Mouse (Mus musculus): ENCODE measurements around the gene Araf. TPM values are rescaled to one million over a fixed set of nuclear protein-coding genes. Genes with fewer than 3 reads are reported as not detected.

Araf gene
- polyA plus RNA-seq (2014; fragmentation: Nextera tagmentation; extraction: Ambion mirVana): 340 and 353 TPM in 2 replicates

DNA sequence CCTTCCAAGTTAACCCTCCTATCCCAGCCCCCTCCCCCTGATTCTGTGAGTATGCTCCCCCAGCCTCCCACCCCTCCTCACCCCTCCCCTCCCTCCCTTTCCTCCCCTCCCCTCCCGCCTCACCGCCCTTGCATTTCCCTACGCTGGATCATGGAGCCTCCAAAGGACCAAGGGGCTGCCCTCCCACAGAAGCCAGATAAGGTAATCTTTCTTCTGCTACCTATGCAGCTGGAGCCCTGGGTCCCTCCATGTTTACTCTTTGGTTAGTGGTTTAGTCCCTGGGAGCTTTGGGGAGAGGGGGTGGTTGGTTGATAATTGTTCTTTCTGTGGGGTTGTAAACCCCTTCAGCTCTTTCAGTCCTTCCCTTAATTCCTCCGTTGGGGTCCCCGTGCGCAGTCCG is at the start of gene Araf:
Araf (plus strand) TSS at position 134 of the 400 bp plus-strand sequence.
- Histone ChIP-seq H3K4me3 (replicated peaks; ENCODE audit: low read length) (peak within 1 kb of the TSS; percentile 42), H3K9me3 (ENCODE audit: control insufficient read depth, low read length) (no peaks in the 10 kb centered on the region), H3K36me3 (replicated peaks; ENCODE audit: control insufficient read depth, insufficient read depth) (no peaks in the 10 kb centered on the region), H3K4me1 (replicated peaks; ENCODE audit: control insufficient read depth, insufficient read depth, low read length) (no peaks in the 10 kb centered on the region), H3K27me3 (ENCODE audit: control insufficient read depth, insufficient read depth, low read length) (no peaks in the 10 kb centered on the region), H3K4me2 (replicated peaks) (peak within 1 kb of the TSS; percentile 54), H3K27ac (peak within 1 kb of the TSS; percentile 96), H3K9ac (peak within 1 kb of the TSS; percentile 77)
- WGBS: 20% methylated on average over 4 of the region's 7 CpGs
- peak; percentile 45 for ATAC-seq (ENCODE audit: low FRiP score)
- peak; percentile 27 for DNase-seq (ENCODE audit: low spot score)

DNA sequence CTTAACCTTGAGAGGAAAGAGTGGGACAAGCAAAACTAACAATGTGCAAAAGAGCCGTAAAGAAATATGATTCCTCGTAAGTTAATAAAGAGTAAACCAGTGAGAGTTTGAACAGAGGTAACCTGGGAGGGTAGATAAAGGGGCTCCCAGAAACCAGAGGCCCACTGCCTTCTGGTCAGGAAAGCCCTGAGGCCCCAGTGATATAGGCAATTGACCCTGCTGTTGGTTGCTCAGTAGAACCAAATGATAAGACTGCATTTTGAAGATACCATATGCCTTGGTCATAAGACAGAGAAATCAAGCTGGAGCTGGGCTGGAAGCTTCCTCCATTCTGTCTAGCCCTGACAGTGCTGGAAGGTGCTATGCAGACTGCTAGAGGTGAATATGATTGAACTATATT is 48.8 kb upstream of the Araf start:
- no peaks in the 10 kb centered on the region for H3K27me3 ChIP-seq (ENCODE audit: control insufficient read depth, insufficient read depth, low read length)
- no peak overlapping the region for H3K27ac ChIP-seq
- H3K4me2 ChIP-seq (replicated peaks): no peak overlapping the region
- DNase-seq (ENCODE audit: low spot score) (no peak), ATAC-seq (ENCODE audit: low FRiP score) (no peak)
- H3K36me3 ChIP-seq (replicated peaks; ENCODE audit: control insufficient read depth, insufficient read depth): no peaks in the 10 kb centered on the region
- H3K9ac ChIP-seq: no peak overlapping the region
- no peaks in the 10 kb centered on the region for H3K4me1 ChIP-seq (replicated peaks; ENCODE audit: control insufficient read depth, insufficient read depth, low read length)
- no peak overlapping the region for H3K4me3 ChIP-seq (replicated peaks; ENCODE audit: low read length)
- WGBS: 90% methylated on average over 2 of the region's 2 CpGs
- no peaks in the 10 kb centered on the region for H3K9me3 ChIP-seq (ENCODE audit: control insufficient read depth, low read length)

DNA sequence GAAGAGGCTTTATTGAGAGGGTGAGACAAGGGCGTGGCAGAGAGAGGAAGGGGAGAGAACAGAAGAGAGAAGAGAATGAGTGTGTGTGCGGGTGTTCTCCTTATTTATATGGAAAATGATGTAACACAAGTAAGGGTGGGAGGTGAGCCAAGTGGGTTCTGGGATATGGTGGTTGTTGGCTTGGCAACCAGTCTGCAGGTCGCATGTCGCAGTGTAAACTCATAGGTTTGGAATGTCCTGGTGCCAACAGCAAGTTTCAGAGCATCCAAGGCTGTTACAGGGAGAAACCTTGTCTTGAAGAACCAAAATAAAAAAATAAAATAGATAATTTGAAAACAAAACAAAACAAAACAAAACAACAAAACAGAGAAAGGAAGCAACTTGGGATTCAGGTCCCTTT is 36.4 kb upstream of the Araf start:
- Histone ChIP-seq H3K27me3 (ENCODE audit: control insufficient read depth, insufficient read depth, low read length) (no peaks in the 10 kb centered on the region), H3K4me1 (replicated peaks; ENCODE audit: control insufficient read depth, insufficient read depth, low read length) (no peaks in the 10 kb centered on the region), H3K4me2 (replicated peaks) (no peak overlapping the region), H3K36me3 (replicated peaks; ENCODE audit: control insufficient read depth, insufficient read depth) (no peaks in the 10 kb centered on the region), H3K27ac (no peak overlapping the region), H3K9ac (no peak overlapping the region), H3K9me3 (ENCODE audit: control insufficient read depth, low read length) (no peaks in the 10 kb centered on the region), H3K4me3 (replicated peaks; ENCODE audit: low read length) (no peak overlapping the region)
- DNase-seq (ENCODE audit: low spot score) (no peak), ATAC-seq (ENCODE audit: low FRiP score) (no peak)
- WGBS: 93% methylated on average over 4 of the region's 4 CpGs

DNA sequence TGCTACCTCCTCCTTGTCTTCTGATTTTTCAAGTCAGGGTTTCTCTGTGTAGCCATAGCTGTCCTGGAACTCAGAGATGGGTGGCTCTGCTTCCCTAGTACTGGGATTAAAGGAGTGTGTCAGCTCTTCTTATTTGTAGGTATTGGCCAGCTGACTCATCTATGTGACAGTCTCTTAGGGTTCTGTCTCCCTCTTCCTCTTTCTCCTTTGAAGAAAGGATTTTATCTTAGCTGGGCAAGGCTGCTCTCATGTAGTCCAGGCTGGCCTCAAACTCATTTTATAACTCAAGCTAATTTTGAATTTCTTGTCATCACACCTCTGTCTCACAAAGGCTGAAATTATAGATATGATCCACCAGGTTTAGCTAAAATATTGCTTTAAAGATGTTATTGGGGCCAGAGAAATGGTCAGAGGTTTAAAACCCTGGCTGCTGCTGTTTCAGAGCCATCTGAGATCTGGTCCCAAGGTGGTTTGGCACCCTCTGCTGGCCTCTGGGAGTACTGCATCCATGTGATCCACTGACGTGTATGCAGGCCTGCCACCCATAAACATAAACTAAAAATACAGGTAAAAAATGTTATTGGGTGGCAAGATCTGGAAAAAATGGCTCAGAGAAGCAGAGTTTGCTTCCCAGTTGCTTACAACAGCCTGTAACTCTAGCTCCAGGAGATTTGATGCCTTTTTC is 26.8 kb upstream of the Araf start:
- Histone ChIP-seq H3K4me2 (replicated peaks) (no peak overlapping the region), H3K4me1 (replicated peaks; ENCODE audit: control insufficient read depth, insufficient read depth, low read length) (no peaks in the 10 kb centered on the region), H3K36me3 (replicated peaks; ENCODE audit: control insufficient read depth, insufficient read depth) (no peaks in the 10 kb centered on the region), H3K27ac (no peak overlapping the region), H3K27me3 (ENCODE audit: control insufficient read depth, insufficient read depth, low read length) (no peaks in the 10 kb centered on the region), H3K9ac (no peak overlapping the region), H3K9me3 (ENCODE audit: control insufficient read depth, low read length) (no peaks in the 10 kb centered on the region), H3K4me3 (replicated peaks; ENCODE audit: low read length) (no peak overlapping the region)
- 12% methylated on average over 1 of the region's 1 CpGs for WGBS
- ATAC-seq (ENCODE audit: low FRiP score) (peak; percentile 74; the same call in 1 of the 2 replicates), DNase-seq (ENCODE audit: low spot score) (peak; percentile 88)

DNA sequence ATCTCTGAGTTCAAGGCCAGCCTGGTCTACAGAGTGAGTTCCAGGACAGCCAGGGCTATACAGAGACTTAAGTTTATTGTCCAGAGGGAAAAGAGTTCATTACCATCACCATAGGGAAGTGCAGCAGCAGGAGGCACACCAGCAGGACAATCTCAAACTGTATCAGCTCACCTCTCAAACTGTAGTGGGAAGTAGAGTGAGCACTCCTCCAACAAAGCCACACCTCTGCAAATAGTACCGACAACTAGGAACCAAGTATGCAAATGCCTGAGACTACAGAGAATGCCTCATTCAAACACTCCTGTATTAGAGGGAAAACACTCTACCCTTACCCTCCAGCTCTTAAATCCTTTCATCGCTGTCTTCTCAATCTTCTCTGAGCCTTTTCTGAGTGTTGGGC is 25.9 kb upstream of the Araf start:
- H3K4me3 ChIP-seq (replicated peaks; ENCODE audit: low read length): no peak overlapping the region
- ATAC-seq (ENCODE audit: low FRiP score): no peak
- H3K9ac ChIP-seq: no peak overlapping the region
- 45% methylated on average over 2 of the region's 2 CpGs for WGBS
- DNase-seq (ENCODE audit: low spot score): no peak
- no peaks in the 10 kb centered on the region for H3K36me3 ChIP-seq (replicated peaks; ENCODE audit: control insufficient read depth, insufficient read depth)
- H3K27ac ChIP-seq: no peak overlapping the region
- H3K9me3 ChIP-seq (ENCODE audit: control insufficient read depth, low read length): no peaks in the 10 kb centered on the region
- H3K4me1 ChIP-seq (replicated peaks; ENCODE audit: control insufficient read depth, insufficient read depth, low read length): no peaks in the 10 kb centered on the region
- no peaks in the 10 kb centered on the region for H3K27me3 ChIP-seq (ENCODE audit: control insufficient read depth, insufficient read depth, low read length)
- H3K4me2 ChIP-seq (replicated peaks): no peak overlapping the region

DNA sequence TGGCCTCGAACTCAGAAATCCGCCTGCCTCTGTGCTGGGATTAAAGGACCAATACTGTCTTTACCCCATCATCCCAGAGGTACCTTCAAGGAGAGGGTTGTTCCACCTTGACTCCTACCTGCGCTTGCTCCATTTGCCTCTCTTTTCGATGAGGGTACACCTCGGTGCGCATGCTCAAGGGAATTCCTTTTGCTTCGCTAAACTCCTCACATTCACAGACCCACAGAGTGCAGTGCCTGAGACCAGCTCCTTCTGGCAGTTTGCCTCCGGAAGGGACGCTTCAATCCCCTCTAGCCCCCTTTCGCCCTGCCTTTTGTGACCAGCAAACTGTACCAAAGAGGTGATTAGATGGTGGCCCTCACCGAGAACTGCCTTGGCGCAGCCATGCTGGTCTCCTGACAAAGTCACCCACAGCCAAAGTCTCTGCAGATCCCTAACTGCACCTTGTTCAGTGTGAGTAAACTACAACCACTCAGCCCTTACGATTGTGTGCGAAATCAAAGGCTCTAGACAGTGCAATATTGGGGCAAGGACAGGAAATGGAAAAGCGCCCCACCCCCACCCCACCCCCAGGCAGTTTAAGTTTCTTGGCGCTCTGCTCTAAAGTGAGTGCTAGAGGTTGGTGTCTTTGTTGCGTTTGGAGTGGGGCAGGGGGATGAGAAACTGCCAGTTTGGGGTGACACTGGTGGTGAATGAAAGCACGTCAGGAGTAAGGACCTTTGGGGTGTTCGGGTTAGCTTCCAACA is 22.2 kb upstream of the Araf start:
- Histone ChIP-seq H3K36me3 (replicated peaks; ENCODE audit: control insufficient read depth, insufficient read depth) (no peaks in the 10 kb centered on the region), H3K27ac (no peak overlapping the region), H3K4me1 (replicated peaks; ENCODE audit: control insufficient read depth, insufficient read depth, low read length) (no peaks in the 10 kb centered on the region), H3K27me3 (ENCODE audit: control insufficient read depth, insufficient read depth, low read length) (no peaks in the 10 kb centered on the region), H3K9ac (no peak overlapping the region), H3K4me2 (replicated peaks) (no peak overlapping the region), H3K9me3 (ENCODE audit: control insufficient read depth, low read length) (no peaks in the 10 kb centered on the region), H3K4me3 (replicated peaks; ENCODE audit: low read length) (no peak overlapping the region)
- 64% methylated on average over 19 of the region's 19 CpGs for WGBS
- ATAC-seq (ENCODE audit: low FRiP score): no peak
- no peak for DNase-seq (ENCODE audit: low spot score)

DNA sequence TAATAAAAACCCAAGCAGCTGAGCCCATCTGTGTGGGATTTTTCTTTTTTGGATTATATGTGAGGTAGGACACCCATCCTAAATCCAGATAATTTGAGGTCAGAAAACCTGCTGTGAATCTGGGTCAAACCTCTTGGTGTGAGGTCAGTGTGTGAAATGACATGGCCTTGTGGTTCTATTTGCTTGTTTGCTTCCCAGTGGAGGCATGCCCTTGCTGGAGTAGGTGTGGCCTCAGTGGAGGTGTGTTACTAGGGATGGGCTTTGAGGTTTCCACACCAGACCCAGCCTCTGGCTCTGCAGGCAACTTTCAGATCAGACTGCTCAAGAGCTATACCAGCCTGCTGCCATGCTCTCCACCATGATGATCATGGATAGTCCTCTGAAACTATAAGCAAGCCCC is 20.0 kb upstream of the Araf start:
- ATAC-seq (ENCODE audit: low FRiP score): no peak
- Histone ChIP-seq H3K27me3 (ENCODE audit: control insufficient read depth, insufficient read depth, low read length) (no peaks in the 10 kb centered on the region), H3K27ac (no peak overlapping the region), H3K9me3 (ENCODE audit: control insufficient read depth, low read length) (no peaks in the 10 kb centered on the region), H3K4me1 (replicated peaks; ENCODE audit: control insufficient read depth, insufficient read depth, low read length) (no peaks in the 10 kb centered on the region), H3K36me3 (replicated peaks; ENCODE audit: control insufficient read depth, insufficient read depth) (no peaks in the 10 kb centered on the region), H3K4me2 (replicated peaks) (no peak overlapping the region), H3K4me3 (replicated peaks; ENCODE audit: low read length) (no peak overlapping the region), H3K9ac (no peak overlapping the region)
- DNase-seq (ENCODE audit: low spot score): no peak

DNA sequence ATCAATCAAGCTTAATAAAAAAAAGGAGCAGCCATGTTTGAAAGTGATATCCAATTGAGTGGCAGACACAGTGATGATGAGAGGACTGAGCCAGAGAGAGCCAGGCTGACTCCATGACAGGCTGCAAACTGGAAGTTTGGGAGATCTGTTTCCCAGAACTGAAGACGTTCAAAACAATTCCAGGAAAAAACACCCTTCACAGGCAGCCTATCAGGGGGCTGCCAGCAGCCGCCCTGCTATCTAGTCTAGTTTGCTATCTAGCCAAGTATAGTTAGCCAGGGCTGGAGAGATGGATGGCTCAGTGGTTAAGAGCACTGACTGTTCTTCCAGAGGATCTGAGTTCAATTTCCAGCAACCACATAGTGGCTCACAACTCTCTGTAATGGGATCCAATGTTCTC is 10.3 kb upstream of the Araf start:
- Histone ChIP-seq H3K4me1 (replicated peaks; ENCODE audit: control insufficient read depth, insufficient read depth, low read length) (no peaks in the 10 kb centered on the region), H3K4me3 (replicated peaks; ENCODE audit: low read length) (no peak overlapping the region), H3K27ac (no peak overlapping the region), H3K27me3 (ENCODE audit: control insufficient read depth, insufficient read depth, low read length) (no peaks in the 10 kb centered on the region), H3K36me3 (replicated peaks; ENCODE audit: control insufficient read depth, insufficient read depth) (no peaks in the 10 kb centered on the region), H3K9ac (no peak overlapping the region), H3K4me2 (replicated peaks) (no peak overlapping the region), H3K9me3 (ENCODE audit: control insufficient read depth, low read length) (no peaks in the 10 kb centered on the region)
- no peak for DNase-seq (ENCODE audit: low spot score)
- WGBS: 71% methylated on average over 2 of the region's 2 CpGs
- ATAC-seq (ENCODE audit: low FRiP score): no peak

DNA sequence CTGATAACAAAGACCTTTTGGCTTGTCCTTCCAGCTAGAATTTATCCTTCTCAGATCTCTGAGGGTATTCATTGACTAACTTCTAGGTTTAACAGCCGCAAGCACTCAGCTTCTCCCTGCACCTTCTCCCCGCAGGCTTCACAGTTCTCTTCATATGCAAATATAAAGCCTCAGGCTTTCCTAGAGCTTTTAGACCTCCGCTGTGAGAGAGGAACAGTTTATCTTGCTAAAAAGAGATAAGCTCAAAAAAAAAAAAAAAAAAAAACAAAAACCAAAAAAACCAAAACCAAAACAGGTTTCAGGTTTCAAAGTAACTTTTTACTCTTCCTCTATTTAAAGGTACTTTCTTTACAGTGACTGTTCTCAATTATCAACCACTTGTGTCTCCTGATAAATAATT is 5.2 kb upstream of the Araf start:
- DNase-seq (ENCODE audit: low spot score) (no peak), ATAC-seq (ENCODE audit: low FRiP score) (no peak)
- no peak overlapping the region for H3K9ac ChIP-seq
- WGBS: 15% methylated on average over 3 of the region's 3 CpGs
- no peak overlapping the region for H3K27ac ChIP-seq
- H3K4me2 ChIP-seq (replicated peaks): no peak overlapping the region
- no peak overlapping the region for H3K4me3 ChIP-seq (replicated peaks; ENCODE audit: low read length)
- no peaks in the 10 kb centered on the region for H3K27me3 ChIP-seq (ENCODE audit: control insufficient read depth, insufficient read depth, low read length)
- H3K9me3 ChIP-seq (ENCODE audit: control insufficient read depth, low read length): no peaks in the 10 kb centered on the region
- no peaks in the 10 kb centered on the region for H3K4me1 ChIP-seq (replicated peaks; ENCODE audit: control insufficient read depth, insufficient read depth, low read length)
- H3K36me3 ChIP-seq (replicated peaks; ENCODE audit: control insufficient read depth, insufficient read depth): no peaks in the 10 kb centered on the region

Data from hindbrain, embryonic 14.5 days (tissue).